Mouse (Mus musculus) lung, embryonic 15.5 days (tissue): ENCODE data around the gene Zbtb20. TPM values are rescaled to one million over a fixed set of nuclear protein-coding genes. Genes with fewer than 3 reads are reported as not detected.

Source experiments
- ATAC-seq: fragments of 200-750 bp; cut with Nextera tagmentation; 2 replicates; pipeline ENCODE4 v1.8.0; 2017; ENCODE audit warnings: moderate number of reproducible peaks, borderline replicate concordance; ENCODE audit not compliant: low FRiP score, low TSS enrichment; ENCODE audit errors: extremely low read depth
- H3K27ac ChIP-seq: fragments of 300-500 bp; sonication (generic); 2 replicates; pipeline ENCODE4 v1.5.1; 2015; ENCODE audit warnings: moderate library complexity, mild to moderate bottlenecking, inconsistent platforms
- H3K27me3 ChIP-seq: fragments of 300-500 bp; sonication (generic); 2 replicates; pipeline ENCODE4 v1.6.1; 2015; ENCODE audit warnings: inconsistent platforms
- H3K36me3 ChIP-seq: fragments of 300-500 bp; sonication (generic); 2 replicates; pipeline ENCODE4 v1.6.1; 2015; ENCODE audit warnings: inconsistent platforms
- H3K4me1 ChIP-seq: fragments of 300-500 bp; sonication (generic); 2 replicates; pipeline ENCODE4 v1.6.1; 2015; ENCODE audit warnings: inconsistent platforms
- H3K4me2 ChIP-seq: fragments of 300-500 bp; sonication (generic); 2 replicates; pipeline ENCODE4 v1.6.1; 2015; ENCODE audit warnings: inconsistent platforms, mild to moderate bottlenecking, moderate library complexity
- H3K4me3 ChIP-seq: fragments of 300-500 bp; sonication (generic); 2 replicates; pipeline ENCODE4 v1.5.1; 2015; ENCODE audit warnings: mild to moderate bottlenecking, inconsistent platforms
- H3K9ac ChIP-seq: fragments of 300-500 bp; sonication (generic); 2 replicates; pipeline ENCODE4 v1.6.1; 2015; ENCODE audit warnings: inconsistent platforms
- H3K9me3 ChIP-seq: fragments of 300-500 bp; sonication (generic); 2 replicates; pipeline ENCODE4 v1.6.1; 2016; ENCODE audit warnings: inconsistent platforms
- WGBS: fragments of 180-500 bp; shearing (Covaris S2); methylation state at CpG from one replicate; pipeline ENCODE4 v1.1.7; 2015; 5-methylcytosine and 5-hydroxymethylcytosine counted together
- polyA plus RNA-seq: library from polyadenylated mRNA; unstranded; fragments of >200 nt; fragmentation: Nextera tagmentation; extraction: Ambion mirVana; gene quantifications from 2 replicates; pipeline ENCODE4 v1.2.1, GENCODE M21; 2015

The Zbtb20 gene
- polyA plus RNA-seq, 1 experiment from 2014 or later = 22.1 TPM

DNA sequence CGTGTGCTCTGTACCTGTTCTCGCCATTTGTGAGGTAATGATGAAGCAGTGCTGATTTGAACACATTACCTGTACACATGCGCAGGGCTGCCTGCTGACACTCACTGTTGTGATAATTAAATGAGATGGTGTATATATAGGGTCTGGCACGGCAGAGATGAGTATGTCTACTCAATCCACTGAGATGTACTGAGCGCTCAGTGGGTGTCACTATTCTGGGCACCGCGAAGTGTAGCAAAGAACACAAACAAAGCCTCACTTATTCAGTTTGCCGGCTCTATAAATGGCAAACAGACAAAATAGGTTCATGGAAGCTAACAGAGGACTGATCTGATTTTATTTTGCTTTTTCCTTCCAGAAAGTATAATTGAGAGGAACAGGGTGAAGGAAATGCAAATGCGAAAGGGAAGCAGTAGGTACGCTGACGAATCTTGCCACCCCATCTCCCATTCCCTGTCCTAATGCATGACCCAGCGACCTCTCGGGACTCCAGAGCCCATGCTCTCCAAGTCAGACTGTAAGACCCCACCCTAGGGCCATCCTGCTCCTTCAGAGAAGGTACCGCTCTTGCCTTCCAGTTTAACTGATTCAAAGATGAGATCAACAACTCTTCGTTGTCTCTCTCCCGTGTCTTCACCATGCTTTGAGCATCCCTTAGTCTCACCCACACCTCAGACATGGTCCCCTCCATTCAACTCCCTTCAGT lies 695.8 kb downstream of the Zbtb20 start:
- no peak for ATAC-seq
- Histone ChIP-seq H3K4me1 (peaks cover 21% of the 10 kb centered on the region), H3K4me2 (no peak overlapping the region), H3K4me3 (no peak overlapping the region), H3K27ac (no peak overlapping the region), H3K27me3 (no peaks in the 10 kb centered on the region), H3K36me3 (no peaks in the 10 kb centered on the region), H3K9me3 (no peaks in the 10 kb centered on the region), H3K9ac (no peak overlapping the region)
- 90% methylated on average over 16 of the region's 16 CpGs for WGBS

DNA sequence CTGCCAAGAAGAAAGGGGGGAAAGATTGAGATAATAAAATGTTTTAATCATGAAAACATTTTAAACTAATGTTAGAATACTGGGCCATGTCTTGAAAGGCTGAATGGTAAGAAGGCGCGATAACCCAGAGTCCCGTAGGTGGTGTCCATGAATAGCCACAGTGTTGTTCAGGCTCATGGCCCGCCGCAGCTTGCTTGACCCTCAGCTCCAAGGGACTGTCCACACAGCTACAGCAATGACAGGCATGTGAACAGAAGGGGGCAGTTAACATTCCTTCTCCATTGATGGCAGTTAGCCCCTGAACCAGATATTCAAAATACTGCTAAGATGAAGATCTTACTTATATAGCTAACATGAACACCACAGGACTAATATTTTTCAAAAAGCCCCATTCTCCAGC lies 696.5 kb downstream of the Zbtb20 start:
- no peak for ATAC-seq
- Histone ChIP-seq H3K27ac (no peak overlapping the region), H3K36me3 (no peaks in the 10 kb centered on the region), H3K4me3 (no peak overlapping the region), H3K9me3 (no peaks in the 10 kb centered on the region), H3K9ac (no peak overlapping the region), H3K4me2 (no peak overlapping the region), H3K4me1 (peaks cover 27% of the 10 kb centered on the region), H3K27me3 (no peaks in the 10 kb centered on the region)
- WGBS = 92% methylated on average over 5 of the region's 5 CpGs

DNA sequence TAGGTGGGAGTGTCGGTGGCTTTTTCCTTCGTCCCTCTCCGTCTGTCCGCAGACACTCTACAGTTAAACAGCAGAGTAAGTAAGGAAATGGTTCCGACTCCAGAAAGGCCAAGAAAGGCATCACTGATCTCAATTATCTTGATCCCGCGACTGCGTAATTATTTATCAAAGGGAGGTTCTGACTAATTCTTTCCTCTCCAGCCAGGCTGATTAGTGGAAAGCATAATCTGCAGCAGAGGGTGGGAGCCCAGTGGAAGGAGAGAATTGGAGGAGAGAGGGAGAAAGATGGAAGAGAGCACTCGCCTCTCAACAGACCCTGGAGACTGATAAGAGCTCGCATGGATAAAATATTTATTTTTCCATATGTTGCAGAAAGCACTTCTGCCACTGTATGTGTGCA lies 697.1 kb downstream of the Zbtb20 start:
- no peak for ATAC-seq
- WGBS = 70% methylated on average over 10 of the region's 10 CpGs
- Histone ChIP-seq H3K27ac (no peak overlapping the region; the same call in 1 of the 2 replicates), H3K9ac (no peak overlapping the region), H3K9me3 (no peaks in the 10 kb centered on the region), H3K4me3 (no peak overlapping the region), H3K4me1 (peaks cover 32% of the 10 kb centered on the region), H3K4me2 (no peak overlapping the region), H3K27me3 (no peaks in the 10 kb centered on the region), H3K36me3 (no peaks in the 10 kb centered on the region)

DNA sequence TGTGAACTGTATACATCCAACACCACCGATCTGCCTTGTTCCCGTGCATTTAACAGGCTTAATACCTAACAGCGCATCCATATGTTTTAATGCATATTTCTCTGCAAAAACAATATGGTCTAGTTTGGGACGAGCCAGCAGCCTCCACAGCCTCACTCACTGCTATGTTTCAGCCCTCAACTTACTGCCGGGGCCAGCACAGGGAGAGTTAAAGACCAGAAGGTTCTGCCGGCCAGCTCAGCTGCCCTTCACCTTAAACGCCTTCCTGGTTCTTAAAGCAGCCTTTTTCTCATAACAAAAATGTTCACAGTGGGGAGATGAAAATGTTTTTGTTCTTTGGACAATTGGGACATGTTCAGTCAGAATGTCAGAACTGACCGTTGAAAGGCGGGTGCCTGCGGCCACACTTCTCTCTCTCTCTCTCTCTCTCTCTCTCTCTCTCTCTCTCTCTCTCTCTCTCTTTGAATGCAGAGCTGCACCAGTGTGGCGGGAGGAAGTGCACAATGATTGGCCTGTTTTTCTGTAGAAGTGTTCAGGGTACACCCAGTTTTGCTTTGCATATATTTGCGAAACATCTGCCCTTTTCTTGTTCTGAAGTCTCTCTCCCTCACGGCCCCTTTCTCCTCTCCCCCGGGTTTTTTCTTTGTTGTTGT lies 697.6 kb downstream of the Zbtb20 start:
- Histone ChIP-seq H3K4me2 (no peak overlapping the region), H3K27ac (peak overlapping the region; percentile 59), H3K36me3 (no peaks in the 10 kb centered on the region), H3K9ac (no peak overlapping the region), H3K9me3 (no peaks in the 10 kb centered on the region), H3K4me3 (no peak overlapping the region), H3K27me3 (no peaks in the 10 kb centered on the region), H3K4me1 (peaks cover 38% of the 10 kb centered on the region)
- peak; percentile 37; the same call in 1 of the 2 replicates for ATAC-seq
- 46% methylated on average over 14 of the region's 14 CpGs for WGBS

DNA sequence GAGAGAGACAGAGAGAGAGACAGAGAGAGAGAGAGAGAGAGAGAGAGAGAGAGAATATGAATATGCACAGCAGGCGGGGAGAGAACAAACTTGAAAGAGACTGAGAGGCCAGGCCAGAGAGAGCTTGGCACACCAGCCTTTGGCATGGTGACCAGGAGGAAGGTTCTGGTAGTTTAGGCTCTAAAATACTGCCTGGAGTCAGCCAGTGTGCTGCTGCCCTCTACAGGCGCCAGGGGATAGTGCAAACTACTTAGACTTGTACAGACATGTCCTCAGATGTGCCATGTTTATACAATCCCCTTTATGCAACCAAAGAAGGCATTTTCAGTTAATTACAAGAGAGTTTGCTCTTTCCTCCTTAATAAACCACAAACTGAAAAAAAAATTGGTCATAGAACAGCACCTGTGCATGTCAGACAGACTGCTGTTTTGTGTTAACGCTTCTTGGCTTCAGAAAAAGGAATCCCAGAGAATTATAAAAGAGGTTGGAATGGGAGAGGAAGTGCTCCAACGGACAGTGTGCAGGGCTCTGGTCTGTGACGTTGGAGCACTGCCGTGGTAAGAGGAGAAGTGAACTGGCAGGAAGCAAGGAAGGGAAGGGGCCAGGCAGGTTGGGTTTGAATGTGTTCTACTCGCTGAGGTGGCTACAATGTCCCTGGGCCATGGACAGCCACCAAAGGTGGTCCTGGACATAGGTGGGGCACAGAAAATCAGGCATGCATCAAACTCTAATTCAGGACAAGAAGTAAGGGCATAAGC lies 698.5 kb downstream of the Zbtb20 start:
- H3K9me3 ChIP-seq = no peaks in the 10 kb centered on the region
- no peak overlapping the region for H3K4me3 ChIP-seq
- no peaks in the 10 kb centered on the region for H3K27me3 ChIP-seq
- no peak overlapping the region for H3K9ac ChIP-seq
- peaks cover 44% of the 10 kb centered on the region for H3K4me1 ChIP-seq
- ATAC-seq = peak; percentile 72
- no peak overlapping the region for H3K4me2 ChIP-seq
- WGBS = 40% methylated on average over 7 of the region's 7 CpGs
- no peaks in the 10 kb centered on the region for H3K36me3 ChIP-seq
- peak overlapping the region; percentile 59 for H3K27ac ChIP-seq

DNA sequence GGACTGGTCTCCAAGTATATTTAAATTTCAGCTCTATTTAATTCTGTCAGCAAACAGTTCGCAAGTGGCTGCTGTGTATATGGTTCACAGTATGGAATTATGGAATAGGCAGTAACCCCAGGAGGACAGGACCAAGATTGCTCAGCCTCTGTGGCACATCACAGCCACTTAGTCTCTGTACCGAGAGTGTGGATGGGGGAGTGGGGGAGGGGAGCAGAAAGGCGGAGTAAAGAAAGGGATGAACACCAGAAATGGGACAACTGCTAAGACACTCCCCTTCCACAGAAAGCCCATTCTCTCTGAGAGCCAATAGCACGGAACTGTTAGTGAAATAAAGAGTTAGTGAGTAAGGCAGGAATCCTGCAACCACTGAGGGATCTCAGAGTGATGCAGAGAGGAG lies 699.4 kb downstream of the Zbtb20 start:
- no peaks in the 10 kb centered on the region for H3K27me3 ChIP-seq
- H3K27ac ChIP-seq = peak overlapping the region; percentile 19; the same call in 1 of the 2 replicates
- H3K4me2 ChIP-seq = no peak overlapping the region
- peaks cover 48% of the 10 kb centered on the region for H3K4me1 ChIP-seq
- H3K9ac ChIP-seq = no peak overlapping the region
- no peaks in the 10 kb centered on the region for H3K36me3 ChIP-seq
- no peak for ATAC-seq
- no peak overlapping the region for H3K4me3 ChIP-seq
- no peaks in the 10 kb centered on the region for H3K9me3 ChIP-seq
- WGBS = 34% methylated on average over 4 of the region's 4 CpGs

DNA sequence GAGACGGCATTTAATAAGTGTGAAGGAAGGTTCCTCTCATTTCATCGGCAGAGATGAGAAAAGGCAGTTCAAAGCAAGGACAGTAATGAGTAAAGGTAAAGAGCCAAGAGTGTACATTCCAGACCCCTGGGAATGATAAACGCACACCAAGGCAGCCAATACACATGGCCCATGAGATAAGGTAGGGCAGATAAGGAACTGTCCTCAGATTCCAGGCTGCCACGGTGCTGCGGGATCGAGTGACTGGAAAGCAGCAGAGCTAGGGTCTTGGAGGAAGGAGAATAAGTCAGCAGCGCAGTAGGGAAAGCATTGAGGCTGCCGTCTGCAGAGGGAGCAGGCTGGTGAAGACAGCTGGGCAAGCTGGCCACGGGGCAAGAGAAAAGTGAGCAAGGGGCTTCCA lies 699.8 kb downstream of the Zbtb20 start:
- ATAC-seq = no peak
- H3K36me3 ChIP-seq = no peaks in the 10 kb centered on the region
- 16% methylated on average over 9 of the region's 9 CpGs for WGBS
- H3K27ac ChIP-seq = no peak overlapping the region
- peaks cover 48% of the 10 kb centered on the region for H3K4me1 ChIP-seq
- no peaks in the 10 kb centered on the region for H3K9me3 ChIP-seq
- no peak overlapping the region for H3K9ac ChIP-seq
- H3K4me3 ChIP-seq = no peak overlapping the region
- no peaks in the 10 kb centered on the region for H3K27me3 ChIP-seq
- H3K4me2 ChIP-seq = no peak overlapping the region

DNA sequence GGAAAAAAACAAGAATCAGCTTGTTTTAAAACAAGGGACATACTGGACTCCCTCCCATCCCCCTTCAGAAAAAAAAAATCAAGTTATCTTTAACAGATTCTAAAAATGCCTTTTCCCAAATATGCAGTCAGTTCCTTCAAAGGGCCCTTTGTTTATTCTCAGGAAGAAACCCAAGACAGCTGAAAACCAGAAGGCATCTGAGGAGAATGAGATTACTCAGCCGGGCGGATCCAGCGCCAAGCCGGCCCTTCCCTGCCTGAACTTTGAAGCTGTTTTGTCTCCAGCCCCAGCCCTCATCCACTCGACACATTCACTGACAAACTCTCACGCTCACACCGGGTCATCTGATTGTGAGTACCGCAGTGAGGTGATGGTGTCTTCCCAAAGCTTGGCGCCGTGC lies 701.7 kb downstream of the Zbtb20 start:
- ATAC-seq = peak; percentile 55; the same call in 1 of the 2 replicates
- H3K9ac ChIP-seq = no peak overlapping the region
- no peaks in the 10 kb centered on the region for H3K27me3 ChIP-seq
- no peak overlapping the region for H3K4me2 ChIP-seq
- no peak overlapping the region for H3K4me3 ChIP-seq
- WGBS = 11% methylated on average over 10 of the region's 10 CpGs
- H3K9me3 ChIP-seq = no peaks in the 10 kb centered on the region
- peak overlapping the region; percentile 81 for H3K27ac ChIP-seq
- peaks cover 58% of the 10 kb centered on the region for H3K4me1 ChIP-seq
- H3K36me3 ChIP-seq = no peaks in the 10 kb centered on the region

DNA sequence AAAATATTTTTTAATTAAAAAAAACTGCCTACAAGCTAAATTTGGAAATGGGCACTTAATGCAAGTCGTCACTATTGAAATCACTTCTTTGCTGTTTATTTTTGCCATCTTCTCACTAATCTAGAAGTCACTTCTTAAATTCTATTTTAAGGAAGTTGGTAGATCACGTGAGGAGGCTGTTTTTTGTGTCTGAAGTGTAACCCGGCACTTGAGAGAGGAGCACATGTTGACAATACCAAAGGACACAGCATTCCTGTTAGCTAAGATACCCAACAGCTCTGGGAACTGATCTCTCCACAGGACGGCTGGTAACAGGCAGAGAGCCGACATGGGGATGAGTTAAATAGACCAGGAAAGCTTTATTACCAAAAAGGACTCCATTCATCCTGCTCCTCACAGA lies 702.7 kb downstream of the Zbtb20 start:
- Histone ChIP-seq H3K4me1 (peaks cover 61% of the 10 kb centered on the region), H3K9me3 (no peaks in the 10 kb centered on the region), H3K36me3 (no peaks in the 10 kb centered on the region), H3K9ac (no peak overlapping the region), H3K27ac (no peak overlapping the region), H3K4me2 (no peak overlapping the region), H3K27me3 (no peaks in the 10 kb centered on the region), H3K4me3 (no peak overlapping the region)
- 39% methylated on average over 5 of the region's 5 CpGs for WGBS
- ATAC-seq = no peak

DNA sequence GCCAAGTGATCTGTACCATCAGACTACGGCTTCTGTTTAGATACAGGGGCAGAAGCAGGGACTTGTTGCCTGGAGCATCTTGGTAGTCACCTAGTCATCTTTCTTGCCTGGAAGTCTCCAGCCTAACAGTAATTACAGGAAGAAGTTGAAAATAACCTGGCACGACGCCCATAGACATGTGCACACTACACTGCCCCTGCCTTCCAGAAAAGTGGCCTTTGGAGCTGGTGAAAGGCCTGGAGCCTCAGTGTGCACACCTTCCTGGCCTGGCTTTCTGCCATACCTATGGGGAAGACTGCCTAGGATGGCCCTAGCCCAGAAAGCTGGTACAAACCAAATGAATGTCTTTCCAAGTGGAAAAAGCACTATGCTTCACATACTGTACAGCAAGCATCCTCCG lies 703.4 kb downstream of the Zbtb20 start:
- Histone ChIP-seq H3K9me3 (no peaks in the 10 kb centered on the region), H3K4me1 (peaks cover 58% of the 10 kb centered on the region), H3K27ac (no peak overlapping the region), H3K27me3 (no peaks in the 10 kb centered on the region), H3K36me3 (no peaks in the 10 kb centered on the region), H3K4me3 (no peak overlapping the region), H3K9ac (no peak overlapping the region), H3K4me2 (no peak overlapping the region)
- WGBS = 69% methylated on average over 4 of the region's 4 CpGs
- no peak for ATAC-seq

DNA sequence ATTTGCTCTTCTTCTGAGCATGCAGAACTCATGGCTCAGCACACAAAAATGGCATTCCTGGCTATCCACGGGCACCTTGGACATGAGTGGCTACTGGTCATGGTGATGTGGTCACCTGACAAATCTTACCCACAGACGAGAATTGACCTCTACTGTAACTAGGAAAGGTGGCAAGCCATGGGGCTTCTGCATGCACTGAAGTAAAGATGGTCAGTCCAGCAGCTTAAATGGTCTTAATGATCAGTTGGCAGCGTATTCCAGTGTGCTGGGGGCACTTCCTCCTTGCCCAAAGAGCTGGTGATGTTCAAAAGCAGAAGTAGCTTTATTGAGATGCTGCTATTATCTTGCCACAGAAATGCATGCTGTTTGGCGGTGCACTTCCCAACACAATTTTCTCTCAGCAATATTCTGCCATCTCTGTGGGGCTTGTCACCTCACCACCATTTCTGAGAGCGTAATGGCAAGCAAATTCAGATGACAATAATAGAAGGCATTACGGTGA lies 704.7 kb downstream of the Zbtb20 start:
- Histone ChIP-seq H3K4me1 (peaks cover 46% of the 10 kb centered on the region), H3K27ac (no peak overlapping the region), H3K4me3 (no peak overlapping the region), H3K9ac (no peak overlapping the region), H3K4me2 (no peak overlapping the region), H3K9me3 (no peaks in the 10 kb centered on the region), H3K36me3 (no peaks in the 10 kb centered on the region), H3K27me3 (no peaks in the 10 kb centered on the region)
- ATAC-seq = no peak
- 92% methylated on average over 6 of the region's 6 CpGs for WGBS

DNA sequence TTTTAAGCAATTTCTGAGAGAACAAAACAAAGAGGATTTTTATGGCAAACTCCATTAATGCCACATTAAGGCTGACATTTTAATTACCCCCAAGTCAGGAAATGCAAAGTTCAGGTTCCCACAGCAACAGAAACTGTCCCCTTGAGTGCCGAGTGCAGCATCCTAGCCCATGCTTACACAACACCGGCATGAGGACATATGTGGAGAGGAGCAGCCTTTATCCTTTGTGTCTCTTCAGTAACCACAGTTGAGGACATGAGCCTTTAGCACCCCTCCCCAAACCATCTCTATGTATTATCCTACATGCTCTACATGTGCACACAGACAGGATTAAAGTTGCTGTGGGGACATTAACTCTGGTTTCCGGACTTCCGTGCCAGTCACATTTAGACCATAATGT lies 705.9 kb downstream of the Zbtb20 start:
- H3K27ac ChIP-seq = no peak overlapping the region
- 66% methylated on average over 4 of the region's 4 CpGs for WGBS
- H3K4me3 ChIP-seq = no peak overlapping the region

More for the DNA sequence above, 705.9 kb downstream of the Zbtb20 start:
- Histone ChIP-seq H3K27me3 (no peaks in the 10 kb centered on the region), H3K36me3 (no peaks in the 10 kb centered on the region), H3K4me1 (peaks cover 40% of the 10 kb centered on the region), H3K4me2 (no peak overlapping the region), H3K9ac (no peak overlapping the region), H3K9me3 (no peaks in the 10 kb centered on the region)
- no peak for ATAC-seq
